In the genomic region with DNA sequence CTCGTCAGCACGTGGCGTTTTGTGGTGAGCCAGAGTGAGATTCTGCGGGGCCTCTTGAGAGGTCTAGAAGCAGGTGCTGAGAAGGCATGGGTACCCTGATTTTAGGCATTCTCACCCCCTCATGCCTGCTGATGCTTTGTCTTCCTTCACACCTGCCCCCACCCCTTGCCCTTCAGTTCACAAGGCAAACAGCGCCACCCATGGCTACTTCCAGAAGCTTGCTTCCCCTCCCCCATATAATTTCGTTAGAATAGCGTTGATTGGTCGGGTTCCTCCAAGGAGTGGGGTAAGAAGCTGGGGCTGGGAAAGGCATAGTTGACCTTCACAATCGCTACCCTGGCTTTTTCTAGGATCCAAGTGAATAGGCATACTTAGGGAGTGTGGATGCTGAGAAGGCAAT, we compare ENCODE assay signal across 15 mouse cellular contexts. TPM values are rescaled to one million over a fixed set of nuclear protein-coding genes. Genes with fewer than 3 reads are reported as not detected.
DNase-seq lines count a peak whose midpoint lies in the region; ATAC-seq and TF ChIP-seq lines count a peak whose summit lies in the region.
"Had no signal": no experiment of that assay in that cellular context is flagged by ENCODE, and none has a peak within 500 bp of the region (broad histone marks: within the 10 kb centered on the region; RNA-seq: fewer than 3 reads in every experiment).

No protein-coding gene starts in this region.

- H3K9ac ChIP-seq in limb, embryonic 12.5 days (replicated peaks) = no peak overlapping the region
- H3K9ac ChIP-seq: kidney, embryonic 15.5 days had no signal

- 11% methylated on average over 9 of the region's 9 CpGs for WGBS in limb, embryonic 12.5 days

- no peaks in the 10 kb centered on the region for H3K9me3 ChIP-seq in limb, embryonic 12.5 days
- H3K9me3 ChIP-seq: kidney, embryonic 15.5 days had no signal

- H3K4me2 ChIP-seq in limb, embryonic 12.5 days = peak overlapping the region; percentile 8; the same call in 1 of the 2 replicates
- H3K4me2 ChIP-seq: kidney, embryonic 15.5 days had no signal

- no peaks in the 10 kb centered on the region for H3K36me3 ChIP-seq in limb, embryonic 12.5 days
- H3K36me3 ChIP-seq: kidney, embryonic 15.5 days had no signal

- peak; percentile 53 to 62 for DNase-seq in cerebellum, postnatal 10 days
- no peak for DNase-seq in cerebellum, adult 11 months
- DNase-seq in layer of hippocampus, adult 2 months (ENCODE audit: low spot score in 2 of 2) = no peak
- no peak for DNase-seq in layer of hippocampus, adult 8-10 months (ENCODE audit: low spot score in 2 of 2)
- peak; percentile 47 for DNase-seq in brain, adult 2 months (ENCODE audit: low read depth, low spot score)
- DNase-seq in adrenal gland, adult 18-20 months (ENCODE audit: low spot score in 2 of 2) = no peak
- no peak for DNase-seq in c-Kit-positive CD71-positive TER-119-positive erythroid progenitor cells, embryonic 14.5 days (ENCODE audit: low spot score)
- DNase-seq: cerebellum, postnatal 36 days; gastrocnemius, postnatal 25 days; heart, postnatal 14 days; thymus, adult 2 months had no signal

- ATAC-seq in limb, embryonic 12.5 days (ENCODE audit: insufficient number of reproducible peaks, insufficient read depth, low FRiP score, low TSS enrichment, low read depth) = no peak
- ATAC-seq: lung, postnatal 0 days; Patski had no signal

- TF ChIP-seq CTCF in layer of hippocampus, adult 2 months (conservative IDR thresholded peaks at IDR 0.05) = peak; percentile 57

- no peak overlapping the region for H3K4me3 ChIP-seq in layer of hippocampus, adult 2 months
- H3K4me3 ChIP-seq in limb, embryonic 12.5 days (replicated peaks) = no peak overlapping the region
- H3K4me3 ChIP-seq: kidney, embryonic 15.5 days had no signal

- peaks cover 22% of the 10 kb centered on the region; the same call in 1 of the 2 replicates for H3K27me3 ChIP-seq in limb, embryonic 12.5 days
- H3K27me3 ChIP-seq: Patski had no signal

- H3K4me1 ChIP-seq in limb, embryonic 12.5 days (replicated peaks) = peaks cover 15% of the 10 kb centered on the region

- no peak overlapping the region for H3K27ac ChIP-seq in layer of hippocampus, adult 2 months
- no peak overlapping the region for H3K27ac ChIP-seq in limb, embryonic 12.5 days
- H3K27ac ChIP-seq: kidney, embryonic 15.5 days had no signal

RNA-seq across cellular contexts. Expression of gene Cdh6, which starts 2.5 kb away (rescaled TPM):
- total RNA-seq in layer of hippocampus, adult 2 months (2021) = 1 to 10 TPM; 4.8 to 4.9 TPM
- 1 to 10 TPM; 5.5 to 6.7 (median 6.0) TPM for total RNA-seq in layer of hippocampus, adult 8-10 months (2022)
- polyA plus RNA-seq in limb, embryonic 12.5 days (2016; fragmentation: Nextera tagmentation; extraction: Ambion mirVana) = 6.3 and 7.9 TPM in 2 replicates
- 10 to 100 TPM; 10.9 to 16.4 TPM for total RNA-seq in adrenal gland, adult 18-20 months (2021)

Comparison
In these comparisons a context has a peak if more than half of its experiments do, and no peak if none do; other contexts are left out.
1. DNase-seq: peak in cerebellum, postnatal 10 days (2 of 2) and brain, adult 2 months (single experiment); none in cerebellum, adult 11 months (single experiment), layer of hippocampus, adult 2 months (0 of 2), layer of hippocampus, adult 8-10 months (0 of 2), adrenal gland, adult 18-20 months (0 of 2) and c-Kit-positive CD71-positive TER-119-positive erythroid progenitor cells, embryonic 14.5 days (single experiment).